Mouse (Mus musculus): ENCODE measurements around the gene Abhd11.

- TF ChIP-seq EP300 (IDR thresholded peaks at IDR 0.05; ENCODE audit: low read depth) (no peak), CTCF (IDR thresholded peaks at IDR 0.05; ENCODE audit: low read depth) (peak; percentile 70)
Observed at GRCm38 (mm10) chr5:135034593-135034992, 25.6 kb downstream of the Abhd11 start.
